Mouse (Mus musculus) forebrain, embryonic 11.5 days (tissue): Measurements from ENCODE around the gene Notum. TPM values are rescaled to one million over a fixed set of nuclear protein-coding genes. Genes with fewer than 3 reads are reported as not detected.

ENCODE experiments used
- ATAC-seq: fragments of 200-750 bp; cut with Nextera tagmentation; replicated peaks from 2 replicates; pipeline ENCODE4 v1.8.0; 2017; ENCODE audit warnings: moderate TSS enrichment; ENCODE audit not compliant: low FRiP score
- DNase-seq: peaks from one replicate; pipeline ENCODE4 v3.0.0-alpha.2; 2017; ENCODE audit warnings: low spot score
- H3K27ac ChIP-seq: fragments of 300-500 bp; sonication (generic); 2 replicates; pipeline ENCODE4 v1.5.1; 2014; ENCODE audit warnings: low read depth, low read length
- H3K27me3 ChIP-seq: fragments of 300-500 bp; sonication (generic); 2 replicates; pipeline ENCODE4 v1.6.1; 2014; ENCODE audit warnings: mild to moderate bottlenecking, low read length, mixed read lengths; ENCODE audit not compliant: control insufficient read depth, insufficient read depth
- H3K36me3 ChIP-seq: fragments of 300-500 bp; sonication (generic); 2 replicates; pipeline ENCODE4 v1.6.1; 2014; ENCODE audit warnings: mild to moderate bottlenecking, low read length, moderate library complexity, mixed read lengths; ENCODE audit not compliant: control insufficient read depth, insufficient read depth
- H3K4me1 ChIP-seq: fragments of 300-500 bp; sonication (generic); replicated peaks from 2 replicates; pipeline ENCODE4 v1.6.1; 2014; ENCODE audit warnings: low read length, mixed read lengths; ENCODE audit not compliant: control insufficient read depth, insufficient read depth
- H3K4me2 ChIP-seq: fragments of 300-500 bp; sonication (generic); 2 replicates; pipeline ENCODE4 v1.6.1; 2014; ENCODE audit warnings: low read depth, mild to moderate bottlenecking, low read length, moderate library complexity, mixed read lengths; ENCODE audit not compliant: severe bottlenecking
- H3K4me3 ChIP-seq: fragments of 300-500 bp; sonication (generic); 2 replicates; pipeline ENCODE4 v1.5.1; 2014; ENCODE audit warnings: low read depth, low read length
- H3K9ac ChIP-seq: fragments of 300-500 bp; sonication (generic); 2 replicates; pipeline ENCODE4 v1.6.1; 2014; ENCODE audit warnings: low read length
- H3K9me3 ChIP-seq: fragments of 300-500 bp; sonication (generic); 2 replicates; pipeline ENCODE4 v1.6.1; 2016; ENCODE audit warnings: low read length, mixed read lengths; ENCODE audit not compliant: control insufficient read depth
- WGBS: fragments of 180-500 bp; shearing (Covaris S2); extraction: QIAGEN DNeasy Blood & Tissue Kit; methylation state at CpG from one replicate; pipeline ENCODE4 v1.1.7; 2014; 5-methylcytosine and 5-hydroxymethylcytosine counted together
- polyA plus RNA-seq: library from polyadenylated mRNA; unstranded; fragments of >200 nt; fragmentation: Nextera tagmentation; extraction: Ambion mirVana; gene quantifications from 2 replicates; pipeline ENCODE4 v1.2.1, GENCODE M21; 2014

Gene Notum
- polyA plus RNA-seq, 1 experiment from 2014 or later = 0.61 TPM

GRCm38 (mm10) chr11:120623961-120624679, 36.9 kb downstream of the Notum start:
- 14% methylated on average over 28 of the region's 30 CpGs for WGBS
- Histone ChIP-seq H3K27ac (peak overlapping the region; percentile 63; the same call in 1 of the 2 replicates), H3K36me3 (peaks cover 4% of the 10 kb centered on the region; the same call in 1 of the 2 replicates), H3K9ac (peak overlapping the region; percentile 74), H3K27me3 (no peaks in the 10 kb centered on the region), H3K4me3 (peak overlapping the region; percentile 97), H3K4me1 (no peaks in the 10 kb centered on the region; the same call in 1 of the 2 replicates), H3K9me3 (no peaks in the 10 kb centered on the region), H3K4me2 (peak overlapping the region; percentile 94)
- DNase-seq (peak; percentile 72), ATAC-seq (peak; percentile 70)

GRCm38 (mm10) chr11:120622805-120623204, 38.2 kb downstream of the Notum start:
- H3K36me3 ChIP-seq = peaks cover 3% of the 10 kb centered on the region; the same call in 1 of the 2 replicates
- WGBS = 90% methylated on average over 6 of the region's 6 CpGs
- no peak overlapping the region for H3K4me3 ChIP-seq

GRCm38 (mm10) chr11:120620195-120620594, 40.8 kb downstream of the Notum start:
- 94% methylated on average over 14 of the region's 14 CpGs for WGBS
- no peak for DNase-seq
- no peaks in the 10 kb centered on the region for H3K27me3 ChIP-seq
- H3K9me3 ChIP-seq = no peaks in the 10 kb centered on the region
- ATAC-seq = no peak
- peaks cover 3% of the 10 kb centered on the region; the same call in 1 of the 2 replicates for H3K36me3 ChIP-seq
- peaks cover 11% of the 10 kb centered on the region; the same call in 1 of the 2 replicates for H3K4me1 ChIP-seq
- H3K9ac ChIP-seq = no peak overlapping the region
- H3K4me2 ChIP-seq = no peak overlapping the region
- no peak overlapping the region for H3K27ac ChIP-seq
- no peak overlapping the region for H3K4me3 ChIP-seq

More at GRCm38 (mm10) chr11:120622805-120623204, 38.2 kb downstream of the Notum start:
- Histone ChIP-seq H3K9me3 (no peaks in the 10 kb centered on the region), H3K4me1 (no peaks in the 10 kb centered on the region; the same call in 1 of the 2 replicates), H3K27me3 (no peaks in the 10 kb centered on the region), H3K4me2 (no peak overlapping the region), H3K9ac (no peak overlapping the region), H3K27ac (no peak overlapping the region)
- DNase-seq (no peak), ATAC-seq (no peak)

GRCm38 (mm10) chr11:120618619-120619535, 42.1 kb downstream of the Notum start:
- no peak overlapping the region for H3K9ac ChIP-seq
- no peak overlapping the region for H3K4me2 ChIP-seq
- ATAC-seq (no peak), DNase-seq (no peak)
- H3K36me3 ChIP-seq = peaks cover 3% of the 10 kb centered on the region; the same call in 1 of the 2 replicates
- H3K9me3 ChIP-seq = no peaks in the 10 kb centered on the region
- 94% methylated on average over 25 of the region's 25 CpGs for WGBS
- no peak overlapping the region for H3K4me3 ChIP-seq
- H3K27ac ChIP-seq = no peak overlapping the region
- peaks cover 11% of the 10 kb centered on the region; the same call in 1 of the 2 replicates for H3K4me1 ChIP-seq
- no peaks in the 10 kb centered on the region for H3K27me3 ChIP-seq

- Histone ChIP-seq H3K4me2 (peak within 1 kb of the TSS; percentile 82), H3K27me3 (no peaks in the 10 kb centered on the region), H3K4me1 (peaks cover 11% of the 10 kb centered on the region; the same call in 1 of the 2 replicates), H3K4me3 (peak within 1 kb of the TSS; percentile 79), H3K27ac (peak within 1 kb of the TSS; percentile 66; the same call in 1 of the 2 replicates), H3K9me3 (no peaks in the 10 kb centered on the region), H3K36me3 (peaks cover 3% of the 10 kb centered on the region; the same call in 1 of the 2 replicates), H3K9ac (peak within 1 kb of the TSS; percentile 82)
- under 1% methylated on average over 55 of the region's 56 CpGs for WGBS
- ATAC-seq (peak; percentile 95), DNase-seq (peak; percentile 94)
Observed at GRCm38 (mm10) chr11:120617519-120618112, 43.4 kb downstream of the Notum start, which contains the start of gene Pcyt2. Pcyt2 (minus strand) TSS chr11:120617936.

GRCm38 (mm10) chr11:120616617-120617294, 44.2 kb downstream of the Notum start:
- Histone ChIP-seq H3K36me3 (peaks cover 3% of the 10 kb centered on the region; the same call in 1 of the 2 replicates), H3K4me1 (peaks cover 11% of the 10 kb centered on the region; the same call in 1 of the 2 replicates), H3K4me2 (peak overlapping the region; percentile 82), H3K9me3 (no peaks in the 10 kb centered on the region), H3K27me3 (no peaks in the 10 kb centered on the region), H3K27ac (no peak overlapping the region), H3K9ac (peak overlapping the region; percentile 82), H3K4me3 (peak overlapping the region; percentile 79)
- DNase-seq (no peak), ATAC-seq (no peak)
- 50% methylated on average over 4 of the region's 4 CpGs for WGBS

- no peak overlapping the region for H3K27ac ChIP-seq
- 0 out of 2 replicates have a peak overlapping the region, but pooled peaks have one; percentile 21 for H3K4me2 ChIP-seq
- H3K9ac ChIP-seq = no peak overlapping the region
- ATAC-seq (no peak), DNase-seq (no peak)
- H3K4me1 ChIP-seq = peaks cover 11% of the 10 kb centered on the region; the same call in 1 of the 2 replicates
- no peaks in the 10 kb centered on the region for H3K9me3 ChIP-seq
- WGBS = 92% methylated on average over 11 of the region's 11 CpGs
- no peaks in the 10 kb centered on the region for H3K27me3 ChIP-seq
- H3K36me3 ChIP-seq = peaks cover 3% of the 10 kb centered on the region; the same call in 1 of the 2 replicates
- H3K4me3 ChIP-seq = no peak overlapping the region
Observed at GRCm38 (mm10) chr11:120615606-120616203, 45.3 kb downstream of the Notum start.
